Mouse (Mus musculus) hindbrain, postnatal 0 days (tissue): Measurements from ENCODE around the gene E130114P18Rik. TPM values are rescaled to one million over a fixed set of nuclear protein-coding genes. Genes with fewer than 3 reads are reported as not detected.

Experiments
- ATAC-seq: fragments of 200-750 bp; cut with Nextera tagmentation; 2 replicates; pipeline ENCODE4 v1.8.0; 2017; ENCODE audit warnings: mild to moderate bottlenecking, moderate TSS enrichment, moderate library complexity
- DNase-seq: peaks from one replicate; pipeline ENCODE4 v3.0.0-alpha.2; 2015; ENCODE audit warnings: low spot score
- H3K27ac ChIP-seq: fragments of 300-500 bp; sonication (generic); 2 replicates; pipeline ENCODE4 v1.5.1; 2014; ENCODE audit warnings: mild to moderate bottlenecking
- H3K27me3 ChIP-seq: fragments of 300-500 bp; sonication (generic); 2 replicates; pipeline ENCODE4 v1.6.1; 2014; ENCODE audit warnings: low read length, mixed read lengths; ENCODE audit not compliant: insufficient read depth
- H3K36me3 ChIP-seq: fragments of 300-500 bp; sonication (generic); 2 replicates; pipeline ENCODE4 v1.6.1; 2014; ENCODE audit warnings: low read length, mixed read lengths; ENCODE audit not compliant: insufficient read depth
- H3K4me1 ChIP-seq: fragments of 300-500 bp; sonication (generic); 2 replicates; pipeline ENCODE4 v1.6.1; 2014; ENCODE audit warnings: antibody characterized with exemption, low read length, mixed read lengths; ENCODE audit not compliant: insufficient read depth
- H3K4me2 ChIP-seq: fragments of 300-500 bp; sonication (generic); 2 replicates; pipeline ENCODE4 v1.6.1; 2014; ENCODE audit warnings: low read depth, mild to moderate bottlenecking, low read length, moderate library complexity, mixed read lengths
- H3K4me3 ChIP-seq: fragments of 300-500 bp; sonication (generic); 2 replicates; pipeline ENCODE4 v1.5.1; 2014; ENCODE audit warnings: low read length
- H3K9ac ChIP-seq: fragments of 300-500 bp; sonication (generic); replicated peaks from 2 replicates; pipeline ENCODE4 v1.6.1; 2014; ENCODE audit warnings: mild to moderate bottlenecking, low read length, moderate library complexity, mixed read lengths
- H3K9me3 ChIP-seq: fragments of 300-500 bp; sonication (generic); 2 replicates; pipeline ENCODE4 v1.6.1; 2016; ENCODE audit warnings: low read length, mixed read lengths
- CTCF ChIP-seq: IDR thresholded peaks from 2 replicates; pipeline ENCODE4 v1.5.1; 2016; ENCODE audit warnings: antibody characterized with exemption, control low read depth, low read depth
- WGBS: fragments of 180-500 bp; shearing (Covaris S2); extraction: QIAGEN DNeasy Blood & Tissue Kit; methylation state at CpG from one replicate; pipeline ENCODE4 v1.1.7; 2014; 5-methylcytosine and 5-hydroxymethylcytosine counted together
- polyA plus RNA-seq: library from polyadenylated mRNA; unstranded; fragments of >200 nt; fragmentation: Nextera tagmentation; extraction: Ambion mirVana; gene quantifications from 2 replicates; pipeline ENCODE4 v1.2.1, GENCODE M21; 2015
- total RNA-seq: library from RNA; depleted of rRNA; stranded (reverse); fragments of >200 nt; gene quantifications from 2 replicates; pipeline ENCODE4 v1.2.3, GENCODE M21; 2014

Gene E130114P18Rik
- total and polyA plus RNA-seq, 2 experiments from 2014 or later: 22.3 to 31.6 TPM

GRCm38 (mm10) chr4:97757978-97758461 is 19.9 kb downstream of the E130114P18Rik start:
- no peaks in the 10 kb centered on the region for H3K27me3 ChIP-seq
- H3K36me3 ChIP-seq: no peaks in the 10 kb centered on the region
- TF ChIP-seq CTCF: peak; percentile 48
- peaks cover 17% of the 10 kb centered on the region; the same call in 1 of the 2 replicates for H3K4me1 ChIP-seq
- ATAC-seq (peak; percentile 85), DNase-seq (peak; percentile 80)
- H3K4me3 ChIP-seq: peak overlapping the region; percentile 56
- peak overlapping the region; percentile 65 for H3K9ac ChIP-seq
- no peaks in the 10 kb centered on the region for H3K9me3 ChIP-seq
- 1% methylated on average over 14 of the region's 14 CpGs for WGBS
- peak overlapping the region; percentile 92 for H3K27ac ChIP-seq
- peak overlapping the region; percentile 74 for H3K4me2 ChIP-seq

GRCm38 (mm10) chr4:97757207-97757977 is 20.5 kb downstream of the E130114P18Rik start:
- Histone ChIP-seq H3K27me3 (no peaks in the 10 kb centered on the region), H3K9ac (peak overlapping the region; percentile 65), H3K4me2 (peak overlapping the region; percentile 74), H3K9me3 (no peaks in the 10 kb centered on the region), H3K4me1 (peaks cover 20% of the 10 kb centered on the region; the same call in 1 of the 2 replicates), H3K27ac (peak overlapping the region; percentile 92), H3K36me3 (no peaks in the 10 kb centered on the region), H3K4me3 (peak overlapping the region; percentile 56)
- DNase-seq (peak; percentile 80), ATAC-seq (peak; percentile 83)
- TF ChIP-seq CTCF: 0 out of 2 replicates have a peak, but pooled peaks have one; percentile 4
- WGBS: under 1% methylated on average over 38 of the region's 38 CpGs

- DNase-seq (no peak), ATAC-seq (no peak)
- Histone ChIP-seq H3K27ac (peak overlapping the region; percentile 54; the same call in 1 of the 2 replicates), H3K9ac (no peak overlapping the region), H3K27me3 (no peaks in the 10 kb centered on the region), H3K4me3 (no peak overlapping the region), H3K4me1 (peaks cover 27% of the 10 kb centered on the region), H3K4me2 (peak overlapping the region; percentile 13; the same call in 1 of the 2 replicates), H3K9me3 (no peaks in the 10 kb centered on the region), H3K36me3 (no peaks in the 10 kb centered on the region)
- 0 out of 2 replicates have a peak, but pooled peaks have one; percentile 2 for TF ChIP-seq CTCF
- 27% methylated on average over 12 of the region's 12 CpGs for WGBS
These were observed 23.6 kb downstream of the E130114P18Rik start for GRCm38 (mm10) chr4:97754241-97754640.

- no peak for TF ChIP-seq CTCF
- WGBS: 19% methylated on average over 1 of the region's 1 CpGs
- Histone ChIP-seq H3K9me3 (no peaks in the 10 kb centered on the region), H3K36me3 (no peaks in the 10 kb centered on the region), H3K27me3 (no peaks in the 10 kb centered on the region), H3K27ac (no peak overlapping the region), H3K9ac (no peak overlapping the region), H3K4me3 (no peak overlapping the region), H3K4me1 (peaks cover 23% of the 10 kb centered on the region), H3K4me2 (peak overlapping the region; percentile 13; the same call in 1 of the 2 replicates)
- DNase-seq (no peak), ATAC-seq (no peak)
These were observed 24.4 kb downstream of the E130114P18Rik start for GRCm38 (mm10) chr4:97753521-97753920.

- ATAC-seq: no peak
These were observed 25.4 kb downstream of the E130114P18Rik start for GRCm38 (mm10) chr4:97752276-97753010.

GRCm38 (mm10) chr4:97751483-97752251 is 26.2 kb downstream of the E130114P18Rik start:
- no peaks in the 10 kb centered on the region for H3K27me3 ChIP-seq
- H3K4me1 ChIP-seq: peaks cover 20% of the 10 kb centered on the region
- TF ChIP-seq CTCF: no peak
- peak overlapping the region; percentile 89 for H3K4me2 ChIP-seq
- H3K9me3 ChIP-seq: no peaks in the 10 kb centered on the region
- peak; percentile 70 for ATAC-seq
- 2% methylated on average over 40 of the region's 40 CpGs for WGBS
- no peaks in the 10 kb centered on the region for H3K36me3 ChIP-seq
- H3K27ac ChIP-seq: peak overlapping the region; percentile 86
- peak overlapping the region; percentile 56 for H3K9ac ChIP-seq
- peak; percentile 53 for DNase-seq
- H3K4me3 ChIP-seq: peak overlapping the region; percentile 46

More at GRCm38 (mm10) chr4:97752276-97753010, 25.4 kb downstream of the E130114P18Rik start:
- H3K9ac ChIP-seq: peak overlapping the region; percentile 56
- WGBS: 20% methylated on average over 5 of the region's 5 CpGs
- H3K27me3 ChIP-seq: no peaks in the 10 kb centered on the region
- DNase-seq: no peak
- H3K4me1 ChIP-seq: peaks cover 20% of the 10 kb centered on the region
- H3K36me3 ChIP-seq: no peaks in the 10 kb centered on the region
- peak overlapping the region; percentile 89 for H3K4me2 ChIP-seq
- TF ChIP-seq CTCF: no peak
- peak overlapping the region; percentile 46 for H3K4me3 ChIP-seq
- no peaks in the 10 kb centered on the region for H3K9me3 ChIP-seq
- H3K27ac ChIP-seq: peak overlapping the region; percentile 86
